Mouse (Mus musculus): Measurements from ENCODE around the gene Gm1043. TPM values are rescaled to one million over a fixed set of nuclear protein-coding genes. Genes with fewer than 3 reads are reported as not detected.

Gene Gm1043
- total and polyA plus RNA-seq, 2 experiments from 2014 or later: 1.4 to 22.1 TPM

DNA sequence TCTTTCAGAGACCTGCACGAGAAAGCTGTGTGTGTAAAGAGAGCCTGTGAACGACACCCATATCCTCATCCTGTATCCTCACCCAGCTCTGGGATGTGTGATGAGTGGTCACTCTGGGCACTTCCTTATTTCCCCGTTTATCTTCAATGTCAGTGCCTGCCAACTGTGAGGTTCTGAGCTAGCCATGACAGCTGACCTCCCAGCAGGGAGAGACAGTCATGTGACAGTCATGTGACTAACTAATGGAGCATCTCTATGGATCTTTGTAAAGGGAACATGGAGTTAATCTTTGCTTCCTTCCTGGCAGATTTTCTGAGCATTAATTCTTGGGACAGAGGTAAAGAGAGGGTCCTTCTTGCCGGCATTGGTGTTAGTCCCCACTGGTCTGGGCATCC lies 128.5 kb downstream of the Gm1043 start:
- no peak for TF ChIP-seq CTCF (IDR thresholded peaks at IDR 0.05; ENCODE audit: low read depth)
- DNase-seq: no peak
- no peak overlapping the region for H3K27ac ChIP-seq (ENCODE audit: low read depth, low read length)
- no peaks in the 10 kb centered on the region for H3K27me3 ChIP-seq (ENCODE audit: insufficient read depth, low read length)
- no peaks in the 10 kb centered on the region for H3K36me3 ChIP-seq (ENCODE audit: insufficient read depth)
- no peak for ATAC-seq
- no peak overlapping the region for H3K4me3 ChIP-seq (ENCODE audit: low read depth, low read length)
- 76% methylated on average over 4 of the region's 4 CpGs for WGBS
- no peaks in the 10 kb centered on the region for H3K9me3 ChIP-seq (ENCODE audit: low read length)
- no peak overlapping the region for H3K4me2 ChIP-seq (ENCODE audit: low read depth)
- H3K4me1 ChIP-seq (ENCODE audit: insufficient read depth): no peaks in the 10 kb centered on the region
- H3K9ac ChIP-seq: no peak overlapping the region

DNA sequence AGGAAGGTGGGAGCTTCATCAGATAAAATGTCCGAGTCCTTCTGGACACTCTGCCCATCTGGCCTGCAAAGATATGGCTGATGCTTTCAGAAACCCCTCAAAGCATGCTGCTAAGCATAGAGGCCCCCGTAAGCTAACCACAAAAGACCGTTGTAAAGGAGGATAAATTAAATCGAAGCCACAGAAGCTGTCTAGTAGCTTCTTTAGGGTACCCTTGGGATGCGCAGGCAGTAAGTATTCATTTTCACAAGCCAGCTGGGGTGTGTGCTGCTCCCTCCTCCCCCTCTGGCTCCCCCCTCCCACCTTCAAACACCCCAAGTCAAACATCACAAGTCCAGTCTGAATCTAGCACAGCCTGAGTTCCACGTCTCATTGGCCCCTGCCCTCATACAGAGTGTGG lies 129.4 kb downstream of the Gm1043 start:
- H3K4me2 ChIP-seq (ENCODE audit: low read depth): no peak overlapping the region
- DNase-seq (no peak), ATAC-seq (no peak)
- no peak for TF ChIP-seq CTCF (IDR thresholded peaks at IDR 0.05; ENCODE audit: low read depth)
- H3K9me3 ChIP-seq (ENCODE audit: low read length): no peaks in the 10 kb centered on the region
- no peaks in the 10 kb centered on the region for H3K4me1 ChIP-seq (ENCODE audit: insufficient read depth)
- H3K36me3 ChIP-seq (ENCODE audit: insufficient read depth): no peaks in the 10 kb centered on the region
- H3K9ac ChIP-seq: no peak overlapping the region
- no peak overlapping the region for H3K4me3 ChIP-seq (ENCODE audit: low read depth, low read length)
- H3K27ac ChIP-seq (ENCODE audit: low read depth, low read length): no peak overlapping the region
- H3K27me3 ChIP-seq (ENCODE audit: insufficient read depth, low read length): no peaks in the 10 kb centered on the region
- 87% methylated on average over 6 of the region's 6 CpGs for WGBS

DNA sequence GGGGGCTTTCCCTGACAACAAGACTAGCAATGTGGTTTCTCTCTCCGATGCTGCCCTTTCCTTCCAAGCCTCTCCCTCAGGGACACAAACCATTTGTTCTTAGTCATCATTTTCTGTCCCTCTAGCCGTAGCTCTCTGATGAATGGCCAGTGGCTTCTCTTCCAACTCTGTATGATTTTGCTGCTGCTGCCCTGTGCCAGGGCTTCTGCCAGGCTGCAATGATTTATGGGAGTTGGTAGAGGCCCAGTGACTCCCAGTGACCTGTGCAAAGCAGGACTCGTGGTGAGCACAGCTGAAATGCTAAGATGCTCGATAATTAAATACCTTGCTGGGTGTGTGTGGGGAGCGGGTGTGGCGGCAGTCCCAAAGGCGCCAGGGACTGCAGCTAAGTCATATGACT lies 130.1 kb downstream of the Gm1043 start:
- H3K27me3 ChIP-seq (ENCODE audit: insufficient read depth, low read length): no peaks in the 10 kb centered on the region
- DNase-seq (no peak), ATAC-seq (no peak)
- no peaks in the 10 kb centered on the region for H3K36me3 ChIP-seq (ENCODE audit: insufficient read depth)
- H3K4me1 ChIP-seq (ENCODE audit: insufficient read depth): no peaks in the 10 kb centered on the region
- H3K4me2 ChIP-seq (ENCODE audit: low read depth): no peak overlapping the region
- WGBS: 90% methylated on average over 7 of the region's 7 CpGs
- H3K9me3 ChIP-seq (ENCODE audit: low read length): no peaks in the 10 kb centered on the region
- TF ChIP-seq CTCF (IDR thresholded peaks at IDR 0.05; ENCODE audit: low read depth): no peak
- no peak overlapping the region for H3K27ac ChIP-seq (ENCODE audit: low read depth, low read length)
- no peak overlapping the region for H3K9ac ChIP-seq
- no peak overlapping the region for H3K4me3 ChIP-seq (ENCODE audit: low read depth, low read length)

DNA sequence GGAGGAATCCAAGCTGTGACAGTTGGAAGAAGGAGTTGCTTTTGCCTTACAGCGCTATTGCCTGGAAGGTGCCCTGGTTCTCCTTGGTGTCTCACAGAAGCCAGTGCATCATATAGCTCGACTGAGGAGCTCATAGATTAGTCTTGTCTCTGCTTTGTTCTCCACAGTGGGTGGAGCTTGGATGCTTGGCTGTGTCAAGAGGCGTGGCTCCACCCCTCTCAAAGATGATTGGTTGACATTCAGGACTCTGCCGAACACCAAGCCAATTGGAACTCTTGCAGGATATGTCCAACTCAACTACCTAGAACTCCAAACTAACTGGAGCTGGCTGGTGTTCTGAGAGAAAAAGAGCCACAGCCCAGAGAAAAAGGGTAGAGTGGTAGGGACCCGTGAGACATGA lies 134.4 kb downstream of the Gm1043 start:
- DNase-seq: no peak
- no peak for ATAC-seq
- no peaks in the 10 kb centered on the region for H3K9me3 ChIP-seq (ENCODE audit: low read length)
- TF ChIP-seq CTCF (IDR thresholded peaks at IDR 0.05; ENCODE audit: low read depth): no peak
- H3K36me3 ChIP-seq (ENCODE audit: insufficient read depth): no peaks in the 10 kb centered on the region
- no peaks in the 10 kb centered on the region for H3K27me3 ChIP-seq (ENCODE audit: insufficient read depth, low read length)
- no peak overlapping the region for H3K4me3 ChIP-seq (ENCODE audit: low read depth, low read length)
- no peaks in the 10 kb centered on the region for H3K4me1 ChIP-seq (ENCODE audit: insufficient read depth)
- H3K27ac ChIP-seq (ENCODE audit: low read depth, low read length): no peak overlapping the region
- no peak overlapping the region for H3K9ac ChIP-seq
- WGBS: 42% methylated on average over 5 of the region's 5 CpGs
- no peak overlapping the region for H3K4me2 ChIP-seq (ENCODE audit: low read depth)

DNA sequence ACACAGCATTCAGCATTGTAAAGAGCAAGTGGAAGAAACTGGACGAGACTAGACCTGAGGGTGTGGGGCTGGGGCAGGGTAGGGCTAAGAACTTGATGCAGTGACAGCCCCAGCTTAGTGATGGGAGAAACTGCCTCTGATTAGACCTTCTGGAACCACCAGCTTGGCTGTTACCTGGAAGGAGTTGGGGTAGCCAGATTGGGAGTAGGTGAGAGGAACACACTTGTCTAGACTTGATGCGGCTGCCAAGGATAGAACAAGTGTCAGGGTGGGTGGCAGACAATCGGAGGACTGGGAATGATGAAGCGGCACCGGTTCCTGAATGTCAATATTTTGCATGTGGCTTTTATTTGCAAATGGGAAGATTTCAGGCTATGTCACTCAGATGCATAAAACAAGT lies 135.4 kb downstream of the Gm1043 start:
- Histone ChIP-seq H3K4me1 (ENCODE audit: insufficient read depth) (no peaks in the 10 kb centered on the region), H3K27me3 (ENCODE audit: insufficient read depth, low read length) (no peaks in the 10 kb centered on the region), H3K4me2 (ENCODE audit: low read depth) (no peak overlapping the region), H3K36me3 (ENCODE audit: insufficient read depth) (no peaks in the 10 kb centered on the region), H3K27ac (ENCODE audit: low read depth, low read length) (no peak overlapping the region), H3K9ac (no peak overlapping the region), H3K9me3 (ENCODE audit: low read length) (no peaks in the 10 kb centered on the region), H3K4me3 (ENCODE audit: low read depth, low read length) (no peak overlapping the region)
- no peak for DNase-seq
- no peak for ATAC-seq
- 84% methylated on average over 5 of the region's 5 CpGs for WGBS
- TF ChIP-seq CTCF (IDR thresholded peaks at IDR 0.05; ENCODE audit: low read depth): no peak

DNA sequence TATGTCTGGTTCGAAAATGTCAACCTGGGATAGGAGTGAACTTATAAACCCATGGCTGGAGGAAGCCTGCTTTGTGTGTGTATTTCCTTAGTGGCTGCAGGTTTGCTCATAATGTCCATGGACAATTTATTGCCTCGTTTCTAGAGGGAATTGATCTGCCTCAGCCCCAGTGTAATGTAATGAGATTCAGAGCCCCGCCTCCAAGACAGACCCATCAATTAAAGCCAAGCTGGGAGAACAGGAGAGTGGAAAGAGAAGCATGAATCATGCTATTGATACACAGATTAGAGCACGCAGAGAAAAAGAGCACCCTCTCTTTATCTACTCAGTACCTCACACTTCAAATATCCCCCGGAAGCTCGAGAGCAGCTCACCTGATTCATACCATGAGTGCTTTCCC lies 136.4 kb downstream of the Gm1043 start:
- 31% methylated on average over 6 of the region's 6 CpGs for WGBS
- TF ChIP-seq CTCF (IDR thresholded peaks at IDR 0.05; ENCODE audit: low read depth): no peak
- Histone ChIP-seq H3K4me3 (ENCODE audit: low read depth, low read length) (no peak overlapping the region), H3K4me1 (ENCODE audit: insufficient read depth) (no peaks in the 10 kb centered on the region), H3K4me2 (ENCODE audit: low read depth) (no peak overlapping the region), H3K9ac (no peak overlapping the region), H3K27me3 (ENCODE audit: insufficient read depth, low read length) (no peaks in the 10 kb centered on the region), H3K36me3 (ENCODE audit: insufficient read depth) (no peaks in the 10 kb centered on the region), H3K9me3 (ENCODE audit: low read length) (no peaks in the 10 kb centered on the region), H3K27ac (ENCODE audit: low read depth, low read length) (no peak overlapping the region)
- no peak for DNase-seq
- peak; percentile 36; the same call in 1 of the 2 replicates for ATAC-seq

DNA sequence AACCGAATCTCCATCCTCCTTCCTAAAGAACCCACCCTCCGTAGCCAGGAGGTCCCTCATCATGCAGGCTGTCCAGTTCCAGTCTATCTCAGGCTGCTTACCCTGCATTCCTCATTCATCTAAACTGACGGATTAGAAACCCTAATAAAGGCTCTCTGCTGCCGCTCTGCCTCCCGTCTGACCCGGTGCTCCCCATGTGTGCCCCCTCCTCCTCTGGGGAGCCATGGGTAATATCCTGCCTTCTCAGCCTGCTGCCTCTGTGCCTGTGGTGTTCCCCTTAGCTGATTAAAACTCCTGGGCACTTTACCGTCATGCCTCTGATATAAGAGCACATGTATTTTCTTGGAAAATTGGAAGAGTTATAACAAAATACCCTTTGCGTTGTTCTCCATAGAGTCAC lies 137.1 kb downstream of the Gm1043 start:
- no peak for ATAC-seq
- DNase-seq: no peak
- Histone ChIP-seq H3K9ac (no peak overlapping the region), H3K27me3 (ENCODE audit: insufficient read depth, low read length) (no peaks in the 10 kb centered on the region), H3K4me2 (ENCODE audit: low read depth) (no peak overlapping the region), H3K27ac (ENCODE audit: low read depth, low read length) (no peak overlapping the region), H3K36me3 (ENCODE audit: insufficient read depth) (no peaks in the 10 kb centered on the region), H3K9me3 (ENCODE audit: low read length) (no peaks in the 10 kb centered on the region), H3K4me3 (ENCODE audit: low read depth, low read length) (no peak overlapping the region), H3K4me1 (ENCODE audit: insufficient read depth) (no peaks in the 10 kb centered on the region)
- 51% methylated on average over 8 of the region's 8 CpGs for WGBS
- no peak for TF ChIP-seq CTCF (IDR thresholded peaks at IDR 0.05; ENCODE audit: low read depth)

DNA sequence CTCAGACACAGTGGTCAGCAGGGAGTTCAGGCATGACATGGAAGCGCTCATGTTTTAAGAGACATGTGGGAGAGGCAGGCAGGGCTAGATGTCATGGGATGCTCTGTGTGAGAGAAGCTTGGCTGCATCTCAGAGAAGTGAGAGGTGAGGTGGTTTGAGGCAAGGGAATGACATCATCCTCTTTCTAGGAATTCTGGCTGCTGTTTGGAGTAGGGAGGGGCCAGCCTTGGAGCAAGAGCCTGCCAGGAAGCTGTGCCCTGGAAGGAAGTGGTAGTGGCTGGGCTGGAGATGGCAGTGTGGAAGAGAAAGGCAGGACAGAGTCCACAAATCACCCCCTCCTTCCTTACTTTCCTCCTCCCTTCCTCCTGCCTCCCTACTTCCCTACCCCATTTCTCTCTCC lies 140.5 kb downstream of the Gm1043 start:
- Histone ChIP-seq H3K9me3 (ENCODE audit: low read length) (no peaks in the 10 kb centered on the region), H3K27me3 (ENCODE audit: insufficient read depth, low read length) (no peaks in the 10 kb centered on the region), H3K36me3 (ENCODE audit: insufficient read depth) (no peaks in the 10 kb centered on the region), H3K4me2 (ENCODE audit: low read depth) (no peak overlapping the region), H3K4me3 (ENCODE audit: low read depth, low read length) (no peak overlapping the region), H3K4me1 (ENCODE audit: insufficient read depth) (no peaks in the 10 kb centered on the region), H3K9ac (no peak overlapping the region), H3K27ac (ENCODE audit: low read depth, low read length) (no peak overlapping the region)
- TF ChIP-seq CTCF (IDR thresholded peaks at IDR 0.05; ENCODE audit: low read depth): no peak
- peak; percentile 61; the same call in 1 of the 2 replicates for ATAC-seq
- no peak for DNase-seq
- WGBS: 86% methylated on average over 1 of the region's 1 CpGs
